Mouse (Mus musculus): ENCODE results near the gene Gm38431.

Gm38431 gene

GRCm38 (mm10) chr9:21091707-21092320 is at the start of gene Gm38431, which contains the start of gene Raver1:
Gm38431 (minus strand) TSS chr9:21091997.
Raver1 (minus strand) TSS chr9:21092008.
- peak; percentile 99 for DNase-seq

DNA sequence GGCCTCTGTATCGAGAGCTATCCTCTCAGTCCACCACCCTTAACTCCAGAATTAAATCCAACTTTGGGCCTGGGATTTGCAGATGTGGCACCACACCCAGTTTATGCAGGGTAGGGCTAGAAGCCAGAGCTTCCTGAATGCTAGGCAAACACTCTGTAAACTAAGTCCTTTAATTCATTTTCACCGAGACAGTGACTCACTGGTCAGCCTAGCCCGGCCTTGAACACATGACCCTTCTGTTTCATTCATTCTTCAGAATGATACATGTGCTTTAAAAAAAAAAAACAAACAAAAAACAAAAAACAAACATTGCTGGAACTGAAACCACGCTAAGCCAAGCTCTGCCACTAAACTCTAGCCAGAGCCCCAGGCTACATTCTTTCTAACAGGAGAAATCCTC is 46.6 kb upstream of the Gm38431 start:
- DNase-seq: no peak

DNA sequence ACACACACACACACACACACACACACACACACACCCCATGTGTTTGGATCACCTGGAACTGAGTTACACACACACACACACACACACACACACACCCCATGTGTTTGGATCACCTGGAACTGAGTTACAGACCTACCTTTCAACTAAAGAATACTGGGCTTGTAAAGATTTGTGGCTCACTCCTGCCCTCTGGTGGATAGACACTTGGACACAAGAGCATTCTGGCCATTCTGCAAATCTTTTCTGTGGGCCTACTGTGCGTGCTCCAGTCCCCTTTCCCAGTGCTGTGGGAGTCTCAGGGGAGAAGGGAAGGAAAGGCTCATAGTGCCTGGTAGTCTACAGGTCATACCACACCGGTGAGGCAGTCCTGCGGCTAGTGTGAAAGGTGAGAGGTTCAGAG is 45.4 kb upstream of the Gm38431 start:
- DNase-seq: peak; percentile 89

GRCm38 (mm10) chr9:21136401-21136800 is 44.6 kb upstream of the Gm38431 start:
- peak; percentile 65 for DNase-seq

GRCm38 (mm10) chr9:21135941-21136381 is 44.2 kb upstream of the Gm38431 start:
- DNase-seq: no peak

- no peak for DNase-seq
Observed at GRCm38 (mm10) chr9:21135329-21135890, 43.6 kb upstream of the Gm38431 start.

DNA sequence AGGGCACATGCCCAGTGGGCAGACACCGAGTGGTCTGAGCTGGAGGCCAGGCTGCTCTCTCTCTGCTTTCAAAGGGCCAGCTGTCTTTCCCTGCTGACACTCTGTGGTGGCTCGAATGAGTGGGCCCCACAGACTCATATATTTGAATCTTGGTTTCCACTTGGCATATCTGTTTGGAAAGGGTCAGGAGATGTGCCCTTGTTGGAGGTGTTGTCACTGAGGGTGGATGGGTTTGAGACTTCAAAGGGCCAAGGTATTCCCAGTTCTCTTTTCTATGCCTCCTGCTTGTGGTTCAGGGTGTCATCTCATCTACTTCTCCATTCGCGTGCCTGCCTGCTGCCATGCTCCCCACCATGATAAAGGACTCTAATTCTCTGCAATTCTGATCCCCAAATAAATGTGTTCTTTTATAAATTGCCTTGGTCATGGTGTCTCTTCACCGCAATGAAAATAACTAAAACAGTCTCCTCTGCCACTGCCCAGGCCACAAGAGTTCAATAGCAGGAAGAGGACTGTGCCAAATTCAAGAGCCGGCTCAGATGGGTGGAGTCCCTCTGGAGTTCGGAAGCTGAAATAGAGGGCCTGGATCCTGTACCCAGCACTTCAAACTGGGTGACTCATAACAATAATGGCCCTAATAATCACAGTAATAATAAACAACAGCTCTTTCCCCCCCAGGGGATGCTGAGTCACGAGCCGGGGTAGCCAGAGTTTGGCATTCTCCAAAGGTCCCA is 43.0 kb upstream of the Gm38431 start:
- DNase-seq: peak; percentile 87

- DNase-seq: no peak
Observed at GRCm38 (mm10) chr9:21133064-21133707, 41.4 kb upstream of the Gm38431 start.

DNA sequence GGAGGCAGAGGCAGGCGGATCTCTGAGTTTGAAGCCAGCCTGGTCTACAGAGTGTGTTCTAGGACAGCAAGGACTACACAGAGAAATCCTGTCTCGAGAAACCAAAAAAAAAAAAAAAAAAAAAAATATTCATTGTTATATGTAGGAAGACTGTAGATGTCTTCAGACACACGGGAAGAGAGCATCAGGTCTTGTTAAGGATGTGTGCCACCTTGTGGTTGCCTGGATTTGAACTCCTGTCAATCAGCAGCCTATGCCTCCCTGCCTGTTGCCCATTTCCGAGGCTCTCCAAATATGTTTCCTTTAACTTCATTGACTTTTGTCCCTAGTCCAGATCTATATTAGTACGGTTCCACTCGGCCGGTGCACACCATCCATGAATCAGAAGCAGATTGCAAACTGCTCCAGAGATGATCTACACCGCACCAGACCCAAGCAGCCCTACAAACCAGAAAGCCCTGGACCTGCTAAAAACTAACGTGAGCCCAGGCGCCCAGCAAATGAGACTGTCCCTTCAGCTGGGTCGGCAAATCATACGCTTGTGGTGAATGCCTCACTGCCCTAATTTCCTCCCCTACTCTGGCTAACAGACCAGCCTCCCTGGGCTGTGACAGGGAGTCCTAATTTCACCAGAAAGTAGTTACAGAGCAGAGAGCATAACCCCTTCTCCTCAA is 40.4 kb upstream of the Gm38431 start:
- peak; percentile 48 for DNase-seq

- peak; percentile 98 for DNase-seq
Observed at GRCm38 (mm10) chr9:21131059-21131956, 39.5 kb upstream of the Gm38431 start, which contains the start of gene Tyk2. Tyk2 (minus strand) TSS chr9:21131243.

- peak; percentile 37 for DNase-seq
Observed at GRCm38 (mm10) chr9:21126259-21126627, 34.4 kb upstream of the Gm38431 start.

DNA sequence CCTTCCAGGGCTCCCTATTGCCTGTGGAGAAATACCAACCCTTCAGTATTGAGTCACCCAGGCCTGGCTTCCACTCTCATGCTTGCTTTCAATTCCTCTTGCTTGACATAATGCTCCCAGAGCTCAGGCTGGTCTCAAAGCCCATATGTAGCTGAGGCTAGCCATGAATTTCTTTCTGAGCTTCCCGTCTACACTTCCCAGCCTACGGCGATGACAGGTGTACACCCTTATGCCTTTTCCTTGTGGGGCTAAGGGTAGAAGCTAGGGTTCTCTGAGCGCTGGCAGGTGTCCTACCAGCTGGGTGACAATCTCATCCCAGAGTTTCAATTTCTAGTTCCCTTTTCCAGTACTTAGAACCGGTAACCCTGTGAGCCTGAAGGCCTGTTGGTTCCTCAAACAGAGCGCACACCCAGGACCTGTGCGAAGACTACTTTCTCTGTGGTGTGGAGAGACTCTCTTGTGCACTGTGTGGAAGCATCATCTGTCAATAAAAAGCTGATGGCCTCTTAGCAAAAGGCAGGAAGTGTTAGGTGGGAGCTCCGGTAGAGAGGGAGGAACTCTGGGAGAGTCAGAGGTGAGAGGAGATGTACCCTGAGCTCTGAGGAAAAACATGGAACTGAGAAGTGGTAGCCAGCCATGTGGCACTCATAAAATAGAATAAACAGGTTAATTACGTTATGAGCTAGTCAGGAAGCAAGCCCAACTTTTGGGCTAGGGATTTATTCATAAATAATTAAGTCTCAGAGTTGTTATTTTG is 33.9 kb upstream of the Gm38431 start:
- DNase-seq: no peak

- DNase-seq: no peak
Observed at GRCm38 (mm10) chr9:21124837-21125236, 33.0 kb upstream of the Gm38431 start.

GRCm38 (mm10) chr9:21121483-21121882 is 29.7 kb upstream of the Gm38431 start:
- DNase-seq: no peak

- no peak for DNase-seq
Observed at GRCm38 (mm10) chr9:21117073-21117472, 25.3 kb upstream of the Gm38431 start.

- DNase-seq: no peak
Observed at GRCm38 (mm10) chr9:21115105-21115504, 23.3 kb upstream of the Gm38431 start.

DNA sequence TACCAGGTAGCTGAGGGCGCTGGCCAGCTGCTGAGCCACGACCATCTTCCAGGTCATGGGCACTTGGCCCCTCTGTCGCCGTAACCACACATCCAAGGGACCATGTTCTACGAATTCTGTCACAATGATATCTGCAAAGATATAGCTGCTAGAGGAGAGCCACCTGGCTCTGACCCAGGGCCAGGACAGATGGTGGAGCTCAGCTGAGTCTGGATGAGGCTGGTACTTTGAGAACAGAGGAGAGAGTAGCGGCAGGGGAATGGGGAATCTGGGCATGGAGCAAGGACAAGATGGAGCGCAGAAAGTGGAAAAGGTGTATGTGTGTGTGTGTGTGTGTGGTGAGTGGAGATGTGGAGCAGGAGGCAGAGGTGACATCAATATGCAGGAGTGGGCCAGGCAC is 22.4 kb upstream of the Gm38431 start:
- no peak for DNase-seq

DNA sequence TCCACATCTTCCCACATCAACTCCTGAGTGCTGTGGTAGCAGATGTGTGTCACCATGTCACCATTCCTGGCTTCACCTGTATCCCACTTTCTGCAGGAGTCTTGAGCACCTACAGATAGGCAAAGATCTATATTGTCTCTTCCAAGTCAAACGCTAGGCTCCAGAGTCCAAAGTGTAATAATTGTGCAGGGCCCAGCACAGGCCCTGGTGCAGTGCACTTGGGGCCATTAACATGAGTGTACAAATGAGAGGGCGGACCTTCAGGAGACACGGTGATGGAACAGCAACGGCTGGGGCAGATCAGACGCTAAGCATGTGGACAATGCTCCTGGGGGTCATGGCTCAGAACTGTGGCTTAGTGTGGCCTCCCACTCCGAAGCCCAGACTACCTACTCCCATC is 22.0 kb upstream of the Gm38431 start:
- DNase-seq: no peak

- no peak for DNase-seq
Observed at GRCm38 (mm10) chr9:21107607-21108237, 15.9 kb upstream of the Gm38431 start.

DNA sequence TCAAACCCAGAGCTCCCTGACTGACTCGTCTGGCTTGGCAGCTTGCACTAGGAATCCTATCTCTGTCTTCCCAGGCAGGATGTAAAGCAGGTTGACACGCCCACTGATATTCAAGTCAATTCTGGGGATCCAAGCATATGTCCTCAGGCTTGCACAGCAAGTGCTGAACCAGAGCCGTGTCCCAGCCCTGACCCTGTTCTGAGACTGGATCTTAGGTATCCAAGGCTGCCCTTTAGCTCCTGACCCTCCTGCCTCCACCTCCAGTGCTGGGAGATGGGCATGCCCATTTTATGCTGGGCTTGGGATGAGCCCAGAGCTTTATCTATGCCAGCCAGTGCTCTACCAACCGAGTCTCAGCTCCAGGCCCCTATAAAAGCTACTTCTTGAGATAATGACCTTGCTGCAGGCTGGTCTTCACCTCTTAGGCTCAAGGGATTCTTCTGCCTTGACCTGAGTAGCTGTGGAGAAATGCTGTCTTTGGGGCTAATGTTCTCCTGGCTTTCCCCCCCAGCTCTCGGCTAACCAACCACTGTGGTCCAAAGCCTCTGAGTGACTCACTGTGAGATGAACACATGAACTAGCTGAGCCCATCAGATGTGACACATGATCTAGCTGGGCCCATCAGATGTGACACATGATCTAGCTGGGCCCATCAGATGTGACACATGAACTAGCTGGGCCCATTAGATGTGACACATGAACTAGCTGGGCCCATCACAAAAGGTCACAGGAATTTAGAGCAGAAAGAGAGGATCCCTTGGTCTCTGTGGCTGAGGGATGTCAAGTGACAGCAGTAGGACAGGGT is 14.2 kb upstream of the Gm38431 start:
- DNase-seq: no peak
